Mouse (Mus musculus): ENCODE results near the gene Pik3ca. TPM values are rescaled to one million over a fixed set of nuclear protein-coding genes. Genes with fewer than 3 reads are reported as not detected.

Gene Pik3ca
- total RNA-seq, 2 experiments from 2014 or later: 12.3 to 20.1 TPM

Other genes with a start within 250 kb of the Pik3ca start
- gene Zmat3, start 31.7 kb upstream of the Pik3ca start, total RNA-seq (2015; ENCODE audit: low replicate concordance): 1.4 and 3.8 TPM in 2 replicates
- gene Zmat3, start 31.7 kb upstream of the Pik3ca start, total RNA-seq (2017; ENCODE audit: low replicate concordance): 0.26 and 0.38 TPM in 2 replicates
- gene Kcnmb3, start 94.6 kb downstream of the Pik3ca start, total RNA-seq (2015; ENCODE audit: low replicate concordance): not detected in 2 replicates
- gene Kcnmb3, start 94.6 kb downstream of the Pik3ca start, total RNA-seq (2017; ENCODE audit: low replicate concordance): not detected in 2 replicates
- gene Zfp639, start 112.6 kb downstream of the Pik3ca start, total RNA-seq (2015; ENCODE audit: low replicate concordance): 46.1 and 51.2 TPM in 2 replicates
- 12.1 and 18.3 TPM in 2 replicates for gene Zfp639, start 112.6 kb downstream of the Pik3ca start, total RNA-seq (2017; ENCODE audit: low replicate concordance)
- 27.2 and 40.0 TPM in 2 replicates for gene Mfn1, start 131.8 kb downstream of the Pik3ca start, total RNA-seq (2015; ENCODE audit: low replicate concordance)
- 15.8 and 51.1 TPM in 2 replicates for gene Mfn1, start 131.8 kb downstream of the Pik3ca start, total RNA-seq (2017; ENCODE audit: low replicate concordance)
- 0.36 and 2.1 TPM in 2 replicates for gene Gnb4, start 218.9 kb downstream of the Pik3ca start, total RNA-seq (2015; ENCODE audit: low replicate concordance)
- gene Gnb4, start 218.9 kb downstream of the Pik3ca start, total RNA-seq (2017; ENCODE audit: low replicate concordance): 4.9 TPM in 1 of 2 replicates, not detected in the other

All from erythroid progenitor cell, adult 5-6 weeks (primary cell).